Mouse (Mus musculus): ENCODE measurements around the gene Serp2.

- TF ChIP-seq CHD2 (IDR thresholded peaks at IDR 0.05; ENCODE audit: low read depth, low read length) (no peak), MAFK (IDR thresholded peaks at IDR 0.05; ENCODE audit: insufficient read depth, low read depth, low read length) (no peak)
Observed at GRCm38 (mm10) chr14:76592721-76593120, 36.0 kb upstream of the Serp2 start.

Measured in ES-E14 (cell line).